Mouse (Mus musculus) left cerebral cortex, postnatal 14 days (tissue): ENCODE measurements around the gene Zfhx3. TPM values are rescaled to one million over a fixed set of nuclear protein-coding genes. Genes with fewer than 3 reads are reported as not detected.
A peak's percentile ranks its signal among the peaks of the same experiment; 100 is the strongest.

Experiments
- DNase-seq, 2 experiments: peaks; one replicate each; pipeline ENCODE4 v3.0.0; 2021 to 2022; ENCODE audit warnings: low spot score in 2 of 2, mixed read lengths in 1 of 2
- intact Hi-C: fragments of 180-260 bp; cut with DNase I; formaldehyde crosslinking; loops from one replicate; pipeline ENCODE4 v1.15.1; 2025
- total RNA-seq, 2 experiments: library from RNA; stranded (reverse); gene quantifications; 2 replicates each; pipeline ENCODE4 v1.2.3; 2021

The Zfhx3 gene
- total RNA-seq, 2 experiments from 2014 or later = 4.1 to 4.2 TPM

GRCm38 (mm10) chr8:108869935-108870334, 927.5 kb downstream of the Zfhx3 start:
- no peak for DNase-seq
- intact Hi-C loops = no loop called here

DNA sequence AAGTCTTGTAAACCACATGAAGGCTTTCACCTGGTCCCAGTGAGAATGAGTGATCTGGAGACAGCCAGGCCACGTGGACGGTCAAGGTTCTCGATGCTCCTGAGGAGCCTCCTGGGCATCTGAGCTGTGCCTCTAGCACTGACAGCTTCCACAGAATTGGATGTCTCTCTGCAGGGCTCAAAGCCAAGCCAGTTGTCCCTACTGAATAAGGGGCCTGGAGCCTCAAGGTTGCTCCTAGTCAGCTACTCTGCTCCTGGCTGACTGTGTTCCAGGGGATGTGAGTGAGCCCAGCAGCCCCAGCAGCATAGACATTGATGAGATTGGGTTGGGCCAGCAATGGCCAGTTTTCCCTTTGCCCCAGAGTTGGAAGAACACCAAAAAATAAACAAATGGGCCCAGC, 927.9 kb downstream of the Zfhx3 start:
- no peak for DNase-seq
- intact Hi-C loops = no loop called here

DNA sequence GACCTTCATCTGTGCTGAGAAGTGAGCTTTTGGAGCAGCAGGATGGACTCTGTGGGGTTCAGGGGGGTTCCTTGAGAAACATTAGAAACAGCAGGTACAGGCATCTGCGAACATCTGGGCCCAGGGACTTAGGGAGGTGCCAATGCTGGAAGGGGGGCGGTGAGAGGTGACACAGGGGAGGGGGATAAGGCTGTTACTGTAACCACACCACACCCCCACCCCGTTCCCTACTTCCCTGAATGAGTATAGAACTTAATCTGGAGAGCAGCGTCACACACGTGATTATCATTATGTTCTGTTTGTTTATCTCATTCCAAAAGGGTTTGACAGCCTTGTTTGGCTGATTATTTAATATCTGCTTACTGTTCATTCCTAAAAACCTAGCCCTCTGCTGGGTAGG, 933.3 kb downstream of the Zfhx3 start:
- DNase-seq = no peak
- intact Hi-C loops = no loop called here

GRCm38 (mm10) chr8:108880101-108880500, 937.7 kb downstream of the Zfhx3 start:
- DNase-seq = no peak
- intact Hi-C loops = loop anchor here (10.0 kb wide), 1 partner anchor 535 kb away; no protein-coding TSS in a partner anchor

- intact Hi-C loops = loop anchor here (10.0 kb wide), 1 partner anchor 533 kb away; no protein-coding TSS in a partner anchor
- DNase-seq = no peak
Observed at GRCm38 (mm10) chr8:108881336-108881735, 938.9 kb downstream of the Zfhx3 start.

DNA sequence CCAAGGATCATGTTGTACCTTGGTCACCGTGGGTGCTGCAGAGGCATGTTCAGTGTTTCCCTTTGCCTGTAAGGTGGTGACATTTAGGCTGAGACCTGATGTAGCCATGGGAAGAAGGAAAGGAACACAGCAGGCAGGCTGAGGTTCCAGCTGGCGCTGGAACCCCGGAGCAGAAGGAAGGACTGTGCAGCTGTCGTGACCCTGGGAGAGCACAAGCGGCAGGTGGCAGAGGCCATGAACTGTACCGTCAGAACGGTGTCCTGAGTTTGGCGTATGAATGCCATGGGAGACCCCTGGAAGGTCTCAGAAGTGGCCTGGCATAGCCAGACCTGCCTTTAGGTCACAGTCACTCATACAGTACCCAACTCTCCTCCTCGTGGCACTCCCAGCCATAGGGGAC, 939.6 kb downstream of the Zfhx3 start:
- DNase-seq = no peak
- intact Hi-C loops = loop anchor here (10.0 kb wide), 1 partner anchor 533 kb away; no protein-coding TSS in a partner anchor

DNA sequence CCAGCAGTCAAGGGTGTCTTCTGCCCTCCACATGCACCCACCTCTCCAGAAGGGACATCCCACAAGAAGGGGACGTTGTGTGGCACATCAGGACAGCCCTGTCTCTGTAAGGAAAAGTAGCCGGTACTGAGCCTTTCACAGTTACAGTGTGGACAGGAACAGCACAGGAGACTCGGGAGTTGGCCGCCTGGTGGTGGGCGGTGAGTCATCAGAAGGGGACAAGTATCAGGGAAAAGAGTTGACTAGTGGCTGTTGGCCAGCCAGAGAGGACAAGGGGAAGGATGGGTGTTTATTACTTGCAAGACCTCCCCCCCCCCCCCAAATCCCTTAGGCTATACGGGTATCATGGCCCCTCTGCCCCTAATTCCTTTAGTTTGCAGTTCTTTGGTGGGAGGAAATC, 940.9 kb downstream of the Zfhx3 start:
- intact Hi-C loops = loop anchor here (10.0 kb wide), 1 partner anchor 531 kb away; no protein-coding TSS in a partner anchor

DNA sequence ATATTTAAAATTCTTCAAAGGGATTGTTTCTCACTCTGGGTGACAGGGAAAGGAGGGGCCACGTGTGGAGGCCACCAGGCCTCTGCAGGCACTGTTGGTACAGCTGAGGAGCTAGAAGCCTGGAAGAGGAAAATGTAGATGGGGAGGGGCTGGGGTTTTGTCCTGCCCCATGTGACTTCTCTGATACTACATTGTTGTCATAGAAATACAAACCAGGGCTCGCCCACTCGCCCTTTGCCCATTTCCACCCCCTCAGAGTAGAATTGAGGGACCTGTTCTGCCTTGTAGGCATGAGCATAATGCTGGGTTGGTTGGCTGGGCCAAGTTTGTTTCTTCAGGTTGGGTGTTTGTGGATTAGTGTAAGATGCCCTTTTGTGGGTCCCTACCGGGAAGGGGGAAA, 942.5 kb downstream of the Zfhx3 start:
- intact Hi-C loops = loop anchor here (5.0 to 10.0 kb wide), 3 partner anchors 302 to 582 kb away; no protein-coding TSS in a partner anchor
- no peak for DNase-seq

More for the DNA sequence above, 940.9 kb downstream of the Zfhx3 start:
- no peak for DNase-seq

- intact Hi-C loops = loop anchor here (5.0 to 10.0 kb wide), 3 partner anchors 302 to 582 kb away; no protein-coding TSS in a partner anchor
- no peak for DNase-seq
Observed at GRCm38 (mm10) chr8:108885450-108885849, 943.0 kb downstream of the Zfhx3 start.

- intact Hi-C loops = loop anchor here (5.0 to 10.0 kb wide), 3 partner anchors 301 to 581 kb away; no protein-coding TSS in a partner anchor
Observed at GRCm38 (mm10) chr8:108885861-108886260, 943.4 kb downstream of the Zfhx3 start.

DNA sequence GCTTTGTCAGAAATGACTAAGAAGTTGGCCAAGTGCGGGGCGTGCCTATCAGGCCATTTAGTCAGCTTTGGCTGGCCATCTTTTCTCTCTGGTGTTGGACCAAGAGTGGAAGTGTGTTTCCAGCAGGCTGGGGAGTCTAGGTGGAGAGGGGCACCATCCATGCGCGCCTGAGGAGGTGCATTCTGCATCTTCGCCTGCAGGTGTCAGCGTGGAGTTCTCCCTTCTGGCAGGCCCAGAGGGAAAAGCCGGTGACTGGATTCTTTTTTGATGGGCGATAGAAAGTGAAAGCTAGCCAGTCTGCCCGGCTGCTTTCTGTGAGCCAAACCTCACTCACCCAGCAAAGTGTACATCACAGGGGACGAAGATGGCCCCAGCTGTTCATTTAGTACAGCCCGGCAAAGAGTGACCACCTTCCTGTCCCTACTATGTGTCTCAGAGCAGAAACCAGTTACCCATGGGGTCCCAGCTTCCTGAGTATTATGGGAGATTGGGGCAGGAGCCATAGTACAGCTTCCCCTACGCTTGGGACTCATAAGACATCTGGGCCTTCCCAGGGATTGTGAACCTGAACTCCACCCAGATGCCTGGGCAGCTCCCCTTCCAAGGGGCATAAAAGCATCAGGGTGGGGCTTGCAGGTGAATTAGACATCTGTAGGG, 944.3 kb downstream of the Zfhx3 start:
- DNase-seq = peak; percentile 89 to 90
- intact Hi-C loops = loop anchor here (5.0 to 10.0 kb wide), 3 partner anchors 301 to 581 kb away; no protein-coding TSS in a partner anchor

More at GRCm38 (mm10) chr8:108885861-108886260, 943.4 kb downstream of the Zfhx3 start:
- DNase-seq = no peak

- intact Hi-C loops = loop anchor here (5.0 to 10.0 kb wide), 3 partner anchors 300 to 580 kb away; no protein-coding TSS in a partner anchor
- no peak for DNase-seq
Observed at GRCm38 (mm10) chr8:108887256-108887615, 944.8 kb downstream of the Zfhx3 start.

- intact Hi-C loops = loop anchor here (5.0 to 10.0 kb wide), 3 partner anchors 299 to 579 kb away; no protein-coding TSS in a partner anchor
- no peak for DNase-seq
Observed at GRCm38 (mm10) chr8:108887890-108888289, 945.4 kb downstream of the Zfhx3 start.

GRCm38 (mm10) chr8:108888924-108889323, 946.5 kb downstream of the Zfhx3 start:
- intact Hi-C loops = loop anchor here (5.0 to 10.0 kb wide), 3 partner anchors 298 to 578 kb away; no protein-coding TSS in a partner anchor
- DNase-seq = no peak

GRCm38 (mm10) chr8:108889406-108889805, 947.0 kb downstream of the Zfhx3 start:
- intact Hi-C loops = loop anchor here (5.0 to 10.0 kb wide), 3 partner anchors 298 to 578 kb away; no protein-coding TSS in a partner anchor
- DNase-seq = no peak

DNA sequence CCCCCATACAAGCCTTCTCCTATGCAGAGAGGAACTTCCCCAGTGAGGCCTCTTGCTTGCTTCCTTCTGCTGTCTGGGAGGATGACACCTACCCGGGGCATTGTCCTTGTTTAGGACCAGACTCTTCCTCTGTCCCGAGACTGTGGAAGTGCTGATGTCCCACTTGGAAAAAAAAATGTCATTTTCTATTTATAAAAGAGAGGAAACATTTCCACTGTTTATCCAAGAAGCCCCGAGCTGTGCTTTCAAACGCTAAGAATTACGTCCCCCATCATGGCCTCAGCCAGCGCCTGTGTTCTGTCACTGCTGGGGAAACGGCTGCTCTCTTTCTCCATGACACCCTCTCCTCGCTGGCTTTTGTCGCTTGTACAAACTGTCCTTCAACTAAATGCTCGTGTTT, 951.8 kb downstream of the Zfhx3 start:
- no peak for DNase-seq
- intact Hi-C loops = no loop called here

DNA sequence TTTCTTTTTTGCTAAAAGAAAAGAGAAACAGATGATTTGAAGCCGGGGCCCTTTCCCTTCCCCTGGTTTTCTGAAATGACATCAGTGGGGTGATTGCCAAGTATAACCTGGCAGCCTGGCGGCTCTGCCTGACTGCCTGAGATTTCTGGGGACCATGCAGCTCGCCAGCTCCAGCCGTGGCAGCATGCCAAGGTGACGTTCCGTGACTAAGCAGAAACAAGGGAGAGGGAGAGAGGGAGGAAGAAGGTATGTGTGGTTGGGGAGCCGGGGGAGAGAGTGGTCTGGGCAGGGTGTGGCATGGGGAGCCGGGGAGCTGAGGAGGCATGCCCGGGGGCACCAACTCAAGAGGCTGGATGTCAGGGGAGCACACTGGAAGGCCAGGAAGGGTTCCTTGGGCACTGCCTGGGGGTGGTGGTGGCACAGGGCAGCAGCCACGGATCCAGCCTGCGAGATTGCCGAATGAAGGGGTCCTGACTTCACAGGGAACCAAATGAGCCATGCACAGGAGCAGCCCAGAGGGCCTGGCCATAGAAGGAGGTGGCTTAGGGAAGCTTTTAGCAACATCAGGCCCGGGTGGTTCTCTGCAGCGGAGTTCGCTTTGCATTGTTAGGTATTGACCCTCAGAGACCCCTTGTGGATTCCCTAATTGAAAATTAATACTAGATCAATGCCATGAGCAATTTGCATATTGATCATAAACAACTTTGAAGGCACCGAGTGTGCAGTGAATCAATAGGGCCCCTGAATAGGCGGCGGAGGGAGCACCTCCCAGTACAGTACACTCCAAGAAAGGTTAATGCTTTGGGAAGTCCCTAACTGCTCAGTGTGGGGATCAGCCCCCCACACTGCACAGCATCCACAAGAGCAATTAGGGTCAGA, 954.3 kb downstream of the Zfhx3 start:
- intact Hi-C loops = no loop called here
- DNase-seq = peak; percentile 69 to 75

DNA sequence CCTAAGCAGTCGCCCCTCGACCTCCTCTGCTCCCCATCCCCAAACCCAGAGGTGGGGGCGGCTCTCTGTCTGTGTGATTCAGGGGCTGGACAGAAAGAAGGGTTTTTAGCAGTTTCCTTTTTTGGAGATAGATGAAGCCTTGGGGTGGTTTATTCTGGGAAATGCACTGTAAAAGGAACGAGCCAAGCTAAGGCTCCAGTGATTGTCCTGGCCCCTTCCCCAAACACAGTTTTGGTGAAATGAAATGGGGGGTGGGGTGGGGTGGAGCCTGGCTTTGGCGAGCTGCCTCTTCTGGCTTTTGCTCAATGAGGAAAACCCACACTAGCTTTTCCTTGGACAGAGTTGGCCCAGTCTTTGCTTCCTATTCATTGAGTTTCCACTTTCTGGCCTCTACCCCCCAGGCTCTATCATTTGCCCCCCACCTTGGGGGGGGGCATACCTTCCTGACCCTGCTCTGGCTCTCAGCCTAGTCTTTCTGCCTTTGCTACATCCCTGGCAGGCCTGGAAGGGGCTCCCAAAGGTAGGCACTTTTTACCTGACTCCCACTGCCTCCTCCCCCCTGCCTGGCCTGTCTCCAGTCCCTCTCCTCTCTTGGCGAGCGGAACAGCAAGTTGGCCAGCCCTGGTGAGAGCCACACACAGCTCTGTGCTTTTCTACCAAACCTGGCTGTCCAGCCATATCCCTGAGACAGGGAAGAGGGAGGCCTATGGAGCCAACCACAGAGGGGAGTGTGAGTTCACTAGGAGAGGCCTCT, 955.1 kb downstream of the Zfhx3 start:
- intact Hi-C loops = no loop called here
- peak in 1 of 2 experiments; percentile 7 for DNase-seq

DNA sequence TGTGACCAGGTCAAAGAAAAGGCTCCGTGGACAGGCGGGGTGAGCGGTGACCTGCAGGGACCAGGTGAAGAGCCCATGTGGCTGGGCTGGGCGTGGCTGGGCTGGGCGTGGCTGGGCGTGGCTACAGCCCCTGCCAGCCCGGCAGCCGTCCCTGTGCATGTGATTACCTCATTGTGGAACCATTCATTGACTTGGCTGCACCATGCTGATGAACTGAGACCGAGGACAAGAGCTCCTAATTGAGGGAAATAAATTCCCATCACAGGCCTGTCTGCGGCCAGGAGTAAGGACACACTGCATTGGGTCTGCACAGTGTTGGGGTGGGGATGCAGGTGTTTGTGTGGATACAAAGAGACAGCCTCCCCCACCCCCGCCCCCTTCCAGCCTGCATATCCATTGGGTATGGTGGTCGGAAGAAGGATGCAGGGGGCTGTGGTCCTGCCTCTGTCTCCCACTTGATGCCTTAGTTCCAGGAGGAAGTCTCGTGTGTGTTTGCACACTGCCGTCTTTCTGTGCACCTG, 956.9 kb downstream of the Zfhx3 start:
- intact Hi-C loops = no loop called here
- DNase-seq = no peak
